ENCODE assay signal across 13 mouse cellular contexts in the genomic region with DNA sequence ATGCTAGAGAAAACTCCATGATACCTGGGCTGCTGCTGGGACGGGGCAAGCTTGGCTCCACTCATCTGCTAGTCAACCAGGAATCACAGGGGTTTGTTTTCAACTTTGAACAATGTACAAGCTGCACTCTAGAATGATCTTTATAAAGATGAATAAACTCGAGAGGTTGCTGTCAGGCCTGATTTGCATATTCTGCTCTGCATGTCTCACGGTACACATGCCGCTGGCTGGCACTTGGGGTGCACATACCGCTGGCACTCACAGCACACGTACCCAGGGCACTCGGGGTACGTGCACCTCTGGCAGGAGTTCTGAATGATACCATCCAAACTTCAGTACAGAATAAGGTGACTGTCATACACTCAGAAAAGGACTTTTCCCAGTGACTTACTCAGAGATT. TPM values are rescaled to one million over a fixed set of nuclear protein-coding genes. Genes with fewer than 3 reads are reported as not detected.
DNase-seq lines count a peak whose midpoint lies in the region; ATAC-seq and TF ChIP-seq lines count a peak whose summit lies in the region.
"Had no signal": no experiment of that assay in that cellular context is flagged by ENCODE, and none has a peak within 500 bp of the region (broad histone marks: within the 10 kb centered on the region; RNA-seq: fewer than 3 reads in every experiment).

No protein-coding gene starts in this region.

- peak overlapping the region; percentile 48 for H3K27ac ChIP-seq in heart, embryonic 15.5 days
- H3K27ac ChIP-seq in thymus, adult 2 months (ENCODE audit: control insufficient read depth, insufficient read depth, low read length): peak overlapping the region; percentile 87
- 0 out of 2 replicates have a peak overlapping the region, but pooled peaks have one; percentile 40 for H3K27ac ChIP-seq in embryonic facial prominence, embryonic 10.5 days (replicated peaks)

- H3K36me3 ChIP-seq in heart, embryonic 15.5 days: no peaks in the 10 kb centered on the region
- no peaks in the 10 kb centered on the region for H3K36me3 ChIP-seq in thymus, adult 2 months (ENCODE audit: control insufficient read depth, insufficient read depth, low read length)
- no peaks in the 10 kb centered on the region for H3K36me3 ChIP-seq in embryonic facial prominence, embryonic 10.5 days (replicated peaks)

- DNase-seq in heart, adult 9 months (ENCODE audit: low spot score in 2 of 2): no peak
- DNase-seq in thymus, adult 2 months: peak; percentile 33
- no peak for DNase-seq in thymus, postnatal 10 days (ENCODE audit: low spot score in 2 of 2)
- no peak for DNase-seq in embryonic facial prominence, embryonic 10.5 days (ENCODE audit: low spot score)
- DNase-seq in thymus, postnatal 14 days: peak; percentile 52
- DNase-seq in gastrocnemius, adult 18-20 months (ENCODE audit: low spot score): no peak
- no peak for DNase-seq in urinary bladder, postnatal 36 days (ENCODE audit: low spot score in 2 of 2)
- DNase-seq: kidney, adult 11 months; lung, adult 2 months; midbrain, embryonic 14.5 days had no signal

- no peaks in the 10 kb centered on the region for H3K27me3 ChIP-seq in heart, embryonic 15.5 days
- H3K27me3 ChIP-seq in thymus, adult 2 months (ENCODE audit: control insufficient read depth, insufficient read depth, low read length): no peaks in the 10 kb centered on the region
- no peaks in the 10 kb centered on the region for H3K27me3 ChIP-seq in embryonic facial prominence, embryonic 10.5 days (replicated peaks; ENCODE audit: low read depth, poor library complexity, severe bottlenecking)

- H3K4me2 ChIP-seq in heart, embryonic 15.5 days: no peak overlapping the region

- no peak for ATAC-seq in heart, embryonic 15.5 days (replicated peaks; ENCODE audit: insufficient number of reproducible peaks, insufficient read depth, low FRiP score, low read depth)

- H3K4me1 ChIP-seq in heart, embryonic 15.5 days (replicated peaks): peaks cover 30% of the 10 kb centered on the region
- peaks cover 25% of the 10 kb centered on the region for H3K4me1 ChIP-seq in thymus, adult 2 months (replicated peaks; ENCODE audit: control insufficient read depth, insufficient read depth, low read length)
- H3K4me1 ChIP-seq in embryonic facial prominence, embryonic 10.5 days: peaks cover 17% of the 10 kb centered on the region

- WGBS in heart, embryonic 15.5 days: 78% methylated on average over 8 of the region's 8 CpGs
- 62% methylated on average over 8 of the region's 8 CpGs for WGBS in thymus, adult 2 months
- WGBS in embryonic facial prominence, embryonic 10.5 days: 88% methylated on average over 8 of the region's 8 CpGs

- no peaks in the 10 kb centered on the region for H3K9me3 ChIP-seq in heart, embryonic 15.5 days (replicated peaks)
- H3K9me3 ChIP-seq in embryonic facial prominence, embryonic 10.5 days: no peaks in the 10 kb centered on the region

- no peak overlapping the region for H3K9ac ChIP-seq in heart, embryonic 15.5 days

- no peak for TF ChIP-seq POLR2A in thymus, adult 2 months (IDR thresholded peaks at IDR 0.05; ENCODE audit: control insufficient read depth, extremely low read depth, insufficient read depth, low read length, poor library complexity)

- TF ChIP-seq CTCF in thymus, adult 2 months (IDR thresholded peaks at IDR 0.05; ENCODE audit: borderline replicate concordance, control insufficient read depth, extremely low read depth, insufficient read depth, low read length, poor library complexity): no peak

- H3K4me3 ChIP-seq in heart, embryonic 15.5 days: no peak overlapping the region
- peak overlapping the region; percentile 32; the same call in 1 of the 2 replicates for H3K4me3 ChIP-seq in thymus, adult 2 months (ENCODE audit: control insufficient read depth, insufficient read depth, low read length)
- H3K4me3 ChIP-seq in embryonic facial prominence, embryonic 10.5 days: no peak overlapping the region

RNA-seq across cellular contexts. Expression of gene Cd101, which starts 16.8 kb away (rescaled TPM):
- polyA plus RNA-seq in heart, embryonic 15.5 days (2015; fragmentation: Nextera tagmentation; extraction: Ambion mirVana): 0.27 and 0.33 TPM in 2 replicates
- 1.4 and 1.6 TPM in 2 replicates for polyA plus RNA-seq in thymus, adult 2 months (2012; rRNA removed)
- 0.09 TPM in 1 of 2 replicates, not detected in the other for polyA plus RNA-seq in embryonic facial prominence, embryonic 10.5 days (2016; fragmentation: Nextera tagmentation; extraction: Ambion mirVana)
- total RNA-seq in gastrocnemius, adult 18-20 months (2021): under 1 TPM in 1 of 2 experiments, not detected in 1; 0.07 TPM
- total RNA-seq: liver, adult 2 months had no signal
- polyA plus RNA-seq: embryonic facial prominence, embryonic 11.5 days; midbrain, embryonic 14.5 days had no signal

RNA-seq across cellular contexts. Expression of gene Ttf2, which starts 43.1 kb away (rescaled TPM):
- 8.2 and 10.8 TPM in 2 replicates for polyA plus RNA-seq in heart, embryonic 15.5 days (2015; fragmentation: Nextera tagmentation; extraction: Ambion mirVana)
- polyA plus RNA-seq in thymus, adult 2 months (2012; rRNA removed): 9.4 and 13.1 TPM in 2 replicates
- polyA plus RNA-seq in embryonic facial prominence, embryonic 10.5 days (2016; fragmentation: Nextera tagmentation; extraction: Ambion mirVana): 28.1 and 31.4 TPM in 2 replicates
- total RNA-seq in gastrocnemius, adult 18-20 months (2021): 1 to 10 TPM; 2.8 to 3.2 TPM

Comparison
In these comparisons a context has a peak if more than half of its experiments do, and no peak if none do; other contexts are left out.
1. DNase-seq: peak in thymus, adult 2 months (single experiment) and thymus, postnatal 14 days (single experiment); none in heart, adult 9 months (0 of 2), thymus, postnatal 10 days (0 of 2), embryonic facial prominence, embryonic 10.5 days (single experiment), gastrocnemius, adult 18-20 months (single experiment) and urinary bladder, postnatal 36 days (0 of 2).
2. Peak in every context shown above with its lines, with median percentiles within 50 percentile points of each other: H3K27ac ChIP-seq.